Mouse (Mus musculus) midbrain, postnatal 0 days (tissue): ENCODE measurements around the gene Efcab11. TPM values are rescaled to one million over a fixed set of nuclear protein-coding genes. Genes with fewer than 3 reads are reported as not detected.

ENCODE experiments used
- ATAC-seq: fragments of 200-750 bp; cut with Nextera tagmentation; 2 replicates; pipeline ENCODE4 v1.8.0; 2017; ENCODE audit warnings: moderate number of reproducible peaks, mild to moderate bottlenecking, moderate TSS enrichment, moderate library complexity; ENCODE audit not compliant: low FRiP score
- DNase-seq: peaks from one replicate; pipeline ENCODE4 v3.0.0-alpha.2; 2015; ENCODE audit warnings: low spot score
- H3K27ac ChIP-seq: fragments of 300-500 bp; sonication (generic); 2 replicates; pipeline ENCODE4 v1.5.1; 2014; ENCODE audit warnings: low read depth, mild to moderate bottlenecking, low read length, mixed read lengths
- H3K27me3 ChIP-seq: fragments of 300-500 bp; sonication (generic); 2 replicates; pipeline ENCODE4 v1.6.1; 2014; ENCODE audit warnings: low read length, control low read depth, mixed read lengths; ENCODE audit not compliant: insufficient read depth
- H3K36me3 ChIP-seq: fragments of 300-500 bp; sonication (generic); 2 replicates; pipeline ENCODE4 v1.6.1; 2014; ENCODE audit warnings: low read length, control low read depth, mixed read lengths; ENCODE audit not compliant: insufficient read depth
- H3K4me1 ChIP-seq: fragments of 300-500 bp; sonication (generic); 2 replicates; pipeline ENCODE4 v1.6.1; 2014; ENCODE audit warnings: mild to moderate bottlenecking, control low read depth, antibody characterized with exemption, low read length, mixed read lengths; ENCODE audit not compliant: insufficient read depth
- H3K4me2 ChIP-seq: fragments of 300-500 bp; sonication (generic); 2 replicates; pipeline ENCODE4 v1.6.1; 2014; ENCODE audit warnings: low read depth, mild to moderate bottlenecking, low read length, mixed read lengths; ENCODE audit not compliant: poor library complexity, severe bottlenecking
- H3K4me3 ChIP-seq: fragments of 300-500 bp; sonication (generic); 2 replicates; pipeline ENCODE4 v1.5.1; 2014; ENCODE audit warnings: low read depth, mild to moderate bottlenecking, low read length, moderate library complexity
- H3K9ac ChIP-seq: fragments of 300-500 bp; sonication (generic); replicated peaks from 2 replicates; pipeline ENCODE4 v1.6.1; 2014; ENCODE audit warnings: mild to moderate bottlenecking, low read length, moderate library complexity, mixed read lengths; ENCODE audit not compliant: poor library complexity, severe bottlenecking
- H3K9me3 ChIP-seq: fragments of 300-500 bp; sonication (generic); 2 replicates; pipeline ENCODE4 v1.6.1; 2016; ENCODE audit warnings: low read length, control low read depth
- CTCF ChIP-seq: IDR thresholded peaks from 2 replicates; pipeline ENCODE4 v1.5.1; 2016; ENCODE audit warnings: antibody characterized with exemption, mild to moderate bottlenecking
- WGBS: fragments of 180-500 bp; shearing (Covaris S2); extraction: QIAGEN DNeasy Blood & Tissue Kit; methylation state at CpG from one replicate; pipeline ENCODE4 v1.1.7; 2014; 5-methylcytosine and 5-hydroxymethylcytosine counted together
- polyA plus RNA-seq: library from polyadenylated mRNA; unstranded; fragments of >200 nt; fragmentation: Nextera tagmentation; extraction: Ambion mirVana; gene quantifications from 2 replicates; pipeline ENCODE4 v1.2.1, GENCODE M21; 2015
- total RNA-seq: library from RNA; depleted of rRNA; stranded (reverse); fragments of >200 nt; gene quantifications from 2 replicates; pipeline ENCODE4 v1.2.3, GENCODE M21; 2014

Efcab11 gene
- total and polyA plus RNA-seq, 2 experiments from 2014 or later = 2.5 to 2.6 TPM

DNA sequence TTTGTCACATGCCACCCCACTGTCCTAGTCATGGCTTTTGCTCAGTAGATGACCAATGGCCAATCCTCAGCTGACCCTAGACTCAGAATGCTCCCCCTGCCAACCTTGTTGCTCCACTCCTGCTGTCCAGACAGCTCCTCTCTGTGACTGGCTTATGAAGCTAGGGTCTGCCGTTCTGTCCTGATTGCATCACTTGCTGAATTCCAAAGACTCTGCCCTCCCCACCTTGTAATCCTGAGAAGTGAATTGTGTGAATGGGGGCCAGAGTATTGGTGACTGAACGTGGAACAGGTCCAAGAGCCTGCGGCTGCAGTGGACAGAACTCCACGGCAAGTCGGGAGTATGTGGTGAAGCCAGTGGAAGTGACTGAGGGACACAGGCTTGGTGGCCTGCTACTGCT lies 145.0 kb downstream of the Efcab11 start:
- 64% methylated on average over 5 of the region's 5 CpGs for WGBS
- Histone ChIP-seq H3K36me3 (no peaks in the 10 kb centered on the region), H3K9ac (no peak overlapping the region), H3K9me3 (no peaks in the 10 kb centered on the region), H3K4me3 (no peak overlapping the region), H3K4me1 (peaks cover 3% of the 10 kb centered on the region; the same call in 1 of the 2 replicates), H3K27ac (no peak overlapping the region), H3K4me2 (no peak overlapping the region), H3K27me3 (no peaks in the 10 kb centered on the region)
- no peak for ATAC-seq
- no peak for TF ChIP-seq CTCF
- DNase-seq = no peak

DNA sequence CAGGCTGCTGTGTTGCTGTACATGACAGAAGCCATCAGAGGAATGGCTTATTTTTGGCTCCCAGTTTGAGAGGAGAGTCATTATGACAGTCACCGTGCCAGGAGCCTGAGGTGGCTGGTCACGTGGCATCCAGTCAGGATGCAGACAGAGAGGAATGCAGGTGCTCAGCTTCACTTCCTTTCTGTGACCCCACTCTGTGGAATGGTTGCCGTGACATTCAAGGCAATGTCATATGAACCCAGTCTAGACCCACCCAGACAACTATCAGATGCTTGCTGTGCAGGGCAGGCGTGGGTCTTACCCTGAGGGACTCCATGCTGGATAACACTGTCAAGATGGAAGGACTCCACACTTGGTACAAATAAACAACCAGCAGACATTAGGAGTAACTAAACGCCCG lies 146.0 kb downstream of the Efcab11 start:
- peaks cover 3% of the 10 kb centered on the region; the same call in 1 of the 2 replicates for H3K4me1 ChIP-seq
- no peak overlapping the region for H3K4me2 ChIP-seq
- no peak overlapping the region for H3K27ac ChIP-seq
- no peak overlapping the region for H3K4me3 ChIP-seq
- H3K36me3 ChIP-seq = no peaks in the 10 kb centered on the region
- H3K9ac ChIP-seq = no peak overlapping the region
- no peak for ATAC-seq
- TF ChIP-seq CTCF = no peak
- 88% methylated on average over 6 of the region's 6 CpGs for WGBS
- no peaks in the 10 kb centered on the region for H3K27me3 ChIP-seq
- H3K9me3 ChIP-seq = no peaks in the 10 kb centered on the region
- no peak for DNase-seq

DNA sequence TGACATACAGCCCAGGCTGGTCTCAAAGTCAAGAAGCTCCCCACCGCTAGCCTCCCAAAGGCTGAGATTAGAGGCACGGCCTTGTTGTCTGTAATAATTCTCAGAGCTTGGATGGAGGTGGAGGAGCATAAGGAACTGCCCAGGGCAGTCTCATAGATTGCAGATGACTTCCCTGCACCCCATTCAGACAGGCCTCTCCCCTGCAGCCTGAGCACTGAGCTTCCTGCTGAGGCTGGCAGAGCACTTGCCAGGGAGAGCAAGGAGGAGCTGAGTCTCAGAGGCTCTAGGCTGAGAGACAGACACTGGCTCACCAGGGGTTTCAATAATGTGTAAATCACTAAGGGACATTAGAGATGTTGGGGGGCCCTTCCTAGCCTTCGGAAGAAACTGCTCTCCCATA lies 147.3 kb downstream of the Efcab11 start:
- no peak for ATAC-seq
- Histone ChIP-seq H3K36me3 (no peaks in the 10 kb centered on the region), H3K4me3 (no peak overlapping the region), H3K9ac (no peak overlapping the region), H3K9me3 (no peaks in the 10 kb centered on the region), H3K27ac (no peak overlapping the region), H3K4me2 (no peak overlapping the region), H3K4me1 (peaks cover 3% of the 10 kb centered on the region; the same call in 1 of the 2 replicates), H3K27me3 (no peaks in the 10 kb centered on the region)
- DNase-seq = no peak
- TF ChIP-seq CTCF = no peak
- WGBS = 33% methylated on average over 3 of the region's 3 CpGs

- ATAC-seq (no peak), DNase-seq (no peak)
- Histone ChIP-seq H3K4me2 (no peak overlapping the region), H3K27me3 (no peaks in the 10 kb centered on the region), H3K27ac (no peak overlapping the region), H3K4me1 (peaks cover 3% of the 10 kb centered on the region; the same call in 1 of the 2 replicates), H3K9ac (no peak overlapping the region), H3K36me3 (no peaks in the 10 kb centered on the region), H3K4me3 (no peak overlapping the region), H3K9me3 (no peaks in the 10 kb centered on the region)
- WGBS = 43% methylated on average over 10 of the region's 10 CpGs
- no peak for TF ChIP-seq CTCF
Measured at GRCm38 (mm10) chr12:99735172-99735571, 149.1 kb downstream of the Efcab11 start.

DNA sequence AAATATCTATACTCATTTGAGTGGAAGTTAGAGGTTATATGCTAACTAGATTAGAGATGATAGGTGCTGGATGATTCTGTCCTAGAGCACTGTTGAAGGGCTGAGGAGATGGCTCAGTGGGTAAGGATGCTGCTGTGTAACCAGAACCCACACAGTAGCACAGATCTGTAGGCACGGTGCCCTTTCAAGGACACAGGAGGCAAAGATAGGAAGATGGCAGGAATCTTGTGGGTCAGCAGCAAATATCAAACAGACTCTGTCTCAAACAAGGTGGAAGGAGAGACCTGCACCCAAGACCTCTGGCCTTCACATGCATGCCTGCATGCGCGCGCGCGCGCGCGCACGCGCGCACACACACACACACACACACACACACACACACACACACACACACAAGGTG lies 160.0 kb downstream of the Efcab11 start:
- Histone ChIP-seq H3K9ac (no peak overlapping the region), H3K4me3 (no peak overlapping the region), H3K4me2 (no peak overlapping the region), H3K4me1 (no peaks in the 10 kb centered on the region), H3K36me3 (no peaks in the 10 kb centered on the region), H3K27me3 (no peaks in the 10 kb centered on the region), H3K27ac (no peak overlapping the region), H3K9me3 (no peaks in the 10 kb centered on the region)
- 98% methylated on average over 12 of the region's 12 CpGs for WGBS
- ATAC-seq = no peak
- DNase-seq = no peak
- no peak for TF ChIP-seq CTCF

DNA sequence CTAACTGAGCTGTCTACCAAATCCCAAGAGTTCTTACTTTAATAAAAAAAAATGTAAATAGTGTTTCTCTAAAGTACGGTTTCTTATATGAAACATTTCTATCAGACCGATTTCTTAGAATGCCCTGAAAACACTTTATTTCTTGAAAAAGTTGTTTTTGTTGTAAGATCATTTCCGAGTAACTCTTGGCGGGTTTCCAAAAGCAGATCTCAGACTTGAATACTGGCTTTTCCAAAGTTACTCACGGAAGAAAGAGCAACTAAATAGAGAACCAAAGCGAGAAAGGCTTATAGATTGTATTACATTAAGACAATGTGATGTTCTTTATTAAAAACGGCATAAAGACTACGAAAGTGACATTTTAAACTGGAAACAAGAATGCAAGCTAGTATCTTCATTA lies 160.4 kb downstream of the Efcab11 start:
- no peak for TF ChIP-seq CTCF
- Histone ChIP-seq H3K9ac (no peak overlapping the region), H3K9me3 (no peaks in the 10 kb centered on the region), H3K27ac (no peak overlapping the region), H3K4me2 (no peak overlapping the region), H3K4me3 (no peak overlapping the region), H3K4me1 (no peaks in the 10 kb centered on the region), H3K27me3 (no peaks in the 10 kb centered on the region), H3K36me3 (no peaks in the 10 kb centered on the region)
- no peak for ATAC-seq
- WGBS = 79% methylated on average over 8 of the region's 8 CpGs
- DNase-seq = no peak
